ENCODE assay signal across 9 mouse cellular contexts in genomic region chr6:52157466-52158275, GRCm38 (mm10). TPM values are rescaled to one million over a fixed set of nuclear protein-coding genes. Genes with fewer than 3 reads are reported as not detected.
DNase-seq lines count a peak whose midpoint lies in the region; ATAC-seq and TF ChIP-seq lines count a peak whose summit lies in the region.
"Had no signal": no experiment of that assay in that cellular context is flagged by ENCODE, and none has a peak within 500 bp of the region (broad histone marks: within the 10 kb centered on the region; RNA-seq: fewer than 3 reads in every experiment).

No protein-coding gene starts in this region.

- H3K36me3 ChIP-seq in heart, embryonic 14.5 days (ENCODE audit: control insufficient read depth, insufficient read depth, low read length) = no peaks in the 10 kb centered on the region
- no peaks in the 10 kb centered on the region for H3K36me3 ChIP-seq in hindbrain, embryonic 13.5 days
- H3K36me3 ChIP-seq in midbrain, embryonic 13.5 days = no peaks in the 10 kb centered on the region

- TF ChIP-seq POLR2A in bone marrow macrophage, adult 2 months (IDR thresholded peaks at IDR 0.05; ENCODE audit: borderline replicate concordance, low read depth, low read length) = no peak

- peaks cover 0 to 15% of the 10 kb centered on the region in 2 experiments; a peak in 3 of 4 replicates for H3K4me1 ChIP-seq in heart, embryonic 14.5 days (ENCODE audit: control insufficient read depth in 2 of 2, insufficient read depth in 2 of 2, low read length in 2 of 2)
- H3K4me1 ChIP-seq in bone marrow macrophage, adult 2 months (ENCODE audit: control insufficient read depth, insufficient read depth, low read length) = peaks cover 25% of the 10 kb centered on the region
- H3K4me1 ChIP-seq in hindbrain, embryonic 13.5 days (replicated peaks) = peaks cover 36% of the 10 kb centered on the region
- H3K4me1 ChIP-seq in midbrain, embryonic 13.5 days (replicated peaks) = peaks cover 10% of the 10 kb centered on the region

- peak overlapping the region; percentile 9; the same call in 1 of the 2 replicates for H3K9ac ChIP-seq in heart, embryonic 14.5 days (ENCODE audit: low read length)
- peak overlapping the region; percentile 91 for H3K9ac ChIP-seq in hindbrain, embryonic 13.5 days
- no peak overlapping the region for H3K9ac ChIP-seq in midbrain, embryonic 13.5 days (replicated peaks)

- H3K4me2 ChIP-seq in heart, embryonic 14.5 days (ENCODE audit: low read length) = peak overlapping the region; percentile 99
- peak overlapping the region; percentile 88 for H3K4me2 ChIP-seq in hindbrain, embryonic 13.5 days
- H3K4me2 ChIP-seq in midbrain, embryonic 13.5 days (replicated peaks) = peak overlapping the region; percentile 80

- ATAC-seq in heart, embryonic 14.5 days (ENCODE audit: insufficient number of reproducible peaks, insufficient read depth, low FRiP score, low read depth) = no peak
- ATAC-seq in hindbrain, embryonic 13.5 days (ENCODE audit: low FRiP score) = peak; percentile 6
- ATAC-seq in midbrain, embryonic 13.5 days = peak; percentile 37
- ATAC-seq in megakaryocyte-erythroid progenitor cell, adult 5-6 weeks (replicated peaks; ENCODE audit: low FRiP score, low TSS enrichment, poor library complexity, severe bottlenecking) = no peak

- no peaks in the 10 kb centered on the region for H3K9me3 ChIP-seq in heart, embryonic 14.5 days (ENCODE audit: control insufficient read depth, low read length)
- H3K9me3 ChIP-seq in hindbrain, embryonic 13.5 days = no peaks in the 10 kb centered on the region
- H3K9me3 ChIP-seq in midbrain, embryonic 13.5 days = no peaks in the 10 kb centered on the region

- TF ChIP-seq CTCF in bone marrow macrophage, adult 2 months (IDR thresholded peaks at IDR 0.05; ENCODE audit: low read depth, low read length) = no peak

- H3K4me3 ChIP-seq in heart, embryonic 14.5 days (ENCODE audit: control insufficient read depth in 1 of 2, insufficient read depth in 1 of 2, low read depth in 1 of 2, low read length in 2 of 2) = peak overlapping the region; percentile 63 to 67
- H3K4me3 ChIP-seq in bone marrow macrophage, adult 2 months (ENCODE audit: insufficient read depth, low read length) = peak overlapping the region; percentile 82
- H3K4me3 ChIP-seq in hindbrain, embryonic 13.5 days = peak overlapping the region; percentile 70
- peak overlapping the region; percentile 45 for H3K4me3 ChIP-seq in midbrain, embryonic 13.5 days (replicated peaks)

- H3K27ac ChIP-seq in heart, embryonic 14.5 days (replicated peaks in 1 of 2; ENCODE audit: control insufficient read depth in 1 of 2, insufficient read depth in 1 of 2, low read depth in 2 of 2, low read length in 2 of 2) = no peak overlapping the region
- H3K27ac ChIP-seq in bone marrow macrophage, adult 2 months (ENCODE audit: insufficient read depth, low read depth, low read length) = no peak overlapping the region
- H3K27ac ChIP-seq in hindbrain, embryonic 13.5 days = no peak overlapping the region; the same call in 1 of the 2 replicates
- H3K27ac ChIP-seq in midbrain, embryonic 13.5 days = no peak overlapping the region

- DNase-seq in heart, adult 8-10 months (ENCODE audit: low spot score) = no peak
- no peak for DNase-seq in cerebellum, postnatal 36 days
- DNase-seq in right cerebral cortex, postnatal 4 days = no peak

- peaks cover 100% of the 10 kb centered on the region for H3K27me3 ChIP-seq in heart, embryonic 14.5 days (ENCODE audit: control insufficient read depth, insufficient read depth, low read length)
- peaks cover 62% of the 10 kb centered on the region for H3K27me3 ChIP-seq in hindbrain, embryonic 13.5 days
- peaks cover 98% of the 10 kb centered on the region for H3K27me3 ChIP-seq in midbrain, embryonic 13.5 days

- under 1% methylated on average over 32 of the region's 32 CpGs for WGBS in heart, embryonic 14.5 days
- under 1% methylated on average over 32 of the region's 32 CpGs for WGBS in hindbrain, embryonic 13.5 days
- 1% methylated on average over 32 of the region's 32 CpGs for WGBS in midbrain, embryonic 13.5 days

RNA-seq across cellular contexts. Expression of gene Hoxa1, which starts 0.4 kb away (rescaled TPM):
- 0.75 and 0.82 TPM in 2 replicates for polyA plus RNA-seq in heart, embryonic 14.5 days (2014; fragmentation: Nextera tagmentation; extraction: Ambion mirVana)
- total RNA-seq in heart, adult 8-10 months (2022) = under 1 TPM in 2 of 4 experiments, not detected in 2; 0.16 to 0.19 TPM
- polyA plus RNA-seq in bone marrow macrophage, adult 2 months (2012; ENCODE audit: insufficient read depth, insufficient read length, missing spikeins) = 1.1 and 2.2 TPM in 2 replicates
- 1.5 and 2.0 TPM in 2 replicates for polyA plus RNA-seq in hindbrain, embryonic 13.5 days (2015; fragmentation: Nextera tagmentation; extraction: Ambion mirVana)
- polyA plus RNA-seq in midbrain, embryonic 13.5 days (2015; fragmentation: Nextera tagmentation; extraction: Ambion mirVana) = 0.07 and 0.09 TPM in 2 replicates
- total RNA-seq in megakaryocyte-erythroid progenitor cell, adult 5-6 weeks (2014; fragmentation: Nextera tagmentation) = not detected in 2 replicates
- total RNA-seq in megakaryocyte-erythroid progenitor cell, adult 5-6 weeks (2017) = 0.34 TPM in 1 of 2 replicates, not detected in the other
- total RNA-seq: MEL had no signal

RNA-seq across cellular contexts. Expression of gene Hoxa2, which starts 7.0 kb away (rescaled TPM):
- 0.51 and 0.66 TPM in 2 replicates for polyA plus RNA-seq in heart, embryonic 14.5 days (2014; fragmentation: Nextera tagmentation; extraction: Ambion mirVana)
- total RNA-seq in heart, adult 8-10 months (2022) = under 1 TPM in 3 of 4 experiments, not detected in 1; 0.20 to 0.34 (median 0.22) TPM
- not detected in 2 replicates for polyA plus RNA-seq in bone marrow macrophage, adult 2 months (2012; ENCODE audit: insufficient read depth, insufficient read length, missing spikeins)
- 39.1 and 40.2 TPM in 2 replicates for polyA plus RNA-seq in hindbrain, embryonic 13.5 days (2015; fragmentation: Nextera tagmentation; extraction: Ambion mirVana)
- 0.18 TPM in 1 of 2 replicates, not detected in the other for polyA plus RNA-seq in midbrain, embryonic 13.5 days (2015; fragmentation: Nextera tagmentation; extraction: Ambion mirVana)
- 1.4 TPM in 1 of 2 replicates, not detected in the other for total RNA-seq in megakaryocyte-erythroid progenitor cell, adult 5-6 weeks (2014; fragmentation: Nextera tagmentation)
- total RNA-seq in megakaryocyte-erythroid progenitor cell, adult 5-6 weeks (2017) = not detected in 2 replicates
- total RNA-seq: MEL had no signal

RNA-seq across cellular contexts. Expression of gene 5730596B20Rik, which starts 19.6 kb away (rescaled TPM):
- not detected in 2 replicates for polyA plus RNA-seq in heart, embryonic 14.5 days (2014; fragmentation: Nextera tagmentation; extraction: Ambion mirVana)
- total RNA-seq in heart, adult 8-10 months (2022) = under 1 TPM in 1 of 4 experiments, not detected in 3; 0.06 TPM
- polyA plus RNA-seq in bone marrow macrophage, adult 2 months (2012; ENCODE audit: insufficient read depth, insufficient read length, missing spikeins) = not detected in 2 replicates
- 7.6 and 8.3 TPM in 2 replicates for polyA plus RNA-seq in hindbrain, embryonic 13.5 days (2015; fragmentation: Nextera tagmentation; extraction: Ambion mirVana)
- not detected in 2 replicates for polyA plus RNA-seq in midbrain, embryonic 13.5 days (2015; fragmentation: Nextera tagmentation; extraction: Ambion mirVana)
- not detected in 2 replicates for total RNA-seq in megakaryocyte-erythroid progenitor cell, adult 5-6 weeks (2014; fragmentation: Nextera tagmentation)
- not detected in 2 replicates for total RNA-seq in megakaryocyte-erythroid progenitor cell, adult 5-6 weeks (2017)
- total RNA-seq: MEL had no signal

RNA-seq across cellular contexts. Expression of gene Hoxa4, which starts 33.9 kb away (rescaled TPM):
- polyA plus RNA-seq in heart, embryonic 14.5 days (2014; fragmentation: Nextera tagmentation; extraction: Ambion mirVana) = 0.32 and 0.36 TPM in 2 replicates
- total RNA-seq in heart, adult 8-10 months (2022) = under 1 TPM; 0.31 to 0.49 (median 0.38) TPM
- polyA plus RNA-seq in bone marrow macrophage, adult 2 months (2012; ENCODE audit: insufficient read depth, insufficient read length, missing spikeins) = 1.0 and 1.2 TPM in 2 replicates
- 14.5 and 14.8 TPM in 2 replicates for polyA plus RNA-seq in hindbrain, embryonic 13.5 days (2015; fragmentation: Nextera tagmentation; extraction: Ambion mirVana)
- not detected in 2 replicates for polyA plus RNA-seq in midbrain, embryonic 13.5 days (2015; fragmentation: Nextera tagmentation; extraction: Ambion mirVana)
- 1.9 and 2.2 TPM in 2 replicates for total RNA-seq in megakaryocyte-erythroid progenitor cell, adult 5-6 weeks (2014; fragmentation: Nextera tagmentation)
- total RNA-seq in megakaryocyte-erythroid progenitor cell, adult 5-6 weeks (2017) = 0.46 and 0.66 TPM in 2 replicates
- total RNA-seq: MEL had no signal

RNA-seq across cellular contexts. Expression of gene Hoxa5, which starts 46.7 kb away (rescaled TPM):
- 0.31 and 1.3 TPM in 2 replicates for polyA plus RNA-seq in heart, embryonic 14.5 days (2014; fragmentation: Nextera tagmentation; extraction: Ambion mirVana)
- total RNA-seq in heart, adult 8-10 months (2022) = under 1 TPM; 0.41 to 0.69 (median 0.57) TPM
- not detected in 2 replicates for polyA plus RNA-seq in bone marrow macrophage, adult 2 months (2012; ENCODE audit: insufficient read depth, insufficient read length, missing spikeins)
- polyA plus RNA-seq in hindbrain, embryonic 13.5 days (2015; fragmentation: Nextera tagmentation; extraction: Ambion mirVana) = 116 and 150 TPM in 2 replicates
- 0.08 and 0.17 TPM in 2 replicates for polyA plus RNA-seq in midbrain, embryonic 13.5 days (2015; fragmentation: Nextera tagmentation; extraction: Ambion mirVana)
- total RNA-seq in megakaryocyte-erythroid progenitor cell, adult 5-6 weeks (2014; fragmentation: Nextera tagmentation) = 1.1 and 2.6 TPM in 2 replicates
- total RNA-seq in megakaryocyte-erythroid progenitor cell, adult 5-6 weeks (2017) = 0.56 and 0.76 TPM in 2 replicates
- total RNA-seq: MEL had no signal

Comparison
In these comparisons a context has a peak if more than half of its experiments do, and no peak if none do; other contexts are left out.
1. ATAC-seq: peak in hindbrain, embryonic 13.5 days (single experiment) and midbrain, embryonic 13.5 days (single experiment); none in heart, embryonic 14.5 days (single experiment) and megakaryocyte-erythroid progenitor cell, adult 5-6 weeks (single experiment).
2. RNA of gene Hoxa2, which starts 7.0 kb away (polyA plus RNA-seq): 39.1 to 40.2 TPM in hindbrain, embryonic 13.5 days; 0.51 to 0.66 TPM in heart, embryonic 14.5 days, 0.18 TPM in midbrain, embryonic 13.5 days and not detected in bone marrow macrophage, adult 2 months; every median in the first group is over 10 times any median in the second.
3. Peak in every context shown above with its lines, with median percentiles within 50 percentile points of each other: H3K4me2 ChIP-seq and H3K4me3 ChIP-seq.